Mouse (Mus musculus) adrenal gland, postnatal 36 days (tissue): ENCODE data around the gene Zfp688. TPM values are rescaled to one million over a fixed set of nuclear protein-coding genes. Genes with fewer than 3 reads are reported as not detected.

Source experiments
- total RNA-seq, 2 experiments: library from RNA; stranded (reverse); gene quantifications; 2 replicates each; pipeline ENCODE4 v1.2.3; 2021

Gene Zfp688
- total RNA-seq, 2 experiments from 2014 or later = 12.7 to 12.8 TPM

Other genes starting within 250 kb of the Zfp688 start
- 10 to 100 TPM; 59.3 to 61.0 TPM for gene Cd2bp2, start 226.0 kb downstream of the Zfp688 start, total RNA-seq
- gene Tbc1d10b, start 213.6 kb downstream of the Zfp688 start, total RNA-seq = 10 to 100 TPM; 40.7 to 48.4 TPM
- 1 to 10 TPM; 1.9 to 2.7 TPM for gene Mylpf, start 213.2 kb downstream of the Zfp688 start, total RNA-seq
- gene Zfp553, start 189.0 kb downstream of the Zfp688 start, total RNA-seq = 10 to 100 TPM; 10.1 to 11.9 TPM
- gene Sept1, start 188.9 kb downstream of the Zfp688 start, total RNA-seq = 1 to 10 TPM; 5.6 to 7.9 TPM
- gene Zfp771, start 177.8 kb downstream of the Zfp688 start, total RNA-seq = 10 to 100 TPM; 28.0 to 34.2 TPM
- 10 to 100 TPM; 27.8 to 49.1 TPM for gene Dctpp1, start 161.4 kb downstream of the Zfp688 start, total RNA-seq
- gene Sephs2, start 148.0 kb downstream of the Zfp688 start, total RNA-seq = 100 to 1,000 TPM in 1 of 2 experiments, 10 to 100 TPM in 1; 65.9 to 128 TPM
- 1 to 10 TPM; 1.1 to 1.8 TPM for gene Itgal, start 125.8 kb downstream of the Zfp688 start, total RNA-seq
- 10 to 100 TPM; 25.9 to 26.1 TPM for gene Zfp768, start 76.5 kb downstream of the Zfp688 start, total RNA-seq
- gene Zfp747, start 46.0 kb downstream of the Zfp688 start, total RNA-seq = 10 to 100 TPM; 10.7 to 12.2 TPM
- gene 9130019O22Rik, start 34.9 kb downstream of the Zfp688 start, total RNA-seq = 1 to 10 TPM; 4.7 to 5.2 TPM
- 1 to 10 TPM; 8.7 to 9.9 TPM for gene E430018J23Rik, start 28.4 kb downstream of the Zfp688 start, total RNA-seq
- gene Zfp764, start 15.2 kb downstream of the Zfp688 start, total RNA-seq = 1 to 10 TPM; 6.4 to 7.9 TPM
- gene Zfp689, start 27.1 kb upstream of the Zfp688 start, total RNA-seq = 1 to 10 TPM; 3.8 to 4.4 TPM
- 10 to 100 TPM; 44.3 to 48.3 TPM for gene Prr14, start 37.5 kb upstream of the Zfp688 start, total RNA-seq
- 10 to 100 TPM; 56.5 to 66.7 TPM for gene Fbrs, start 57.1 kb upstream of the Zfp688 start, total RNA-seq
- 10 to 100 TPM; 83.6 to 95.9 TPM for gene Srcap, start 89.9 kb upstream of the Zfp688 start, total RNA-seq
- gene Gm42715, start 97.5 kb upstream of the Zfp688 start, total RNA-seq = 10 to 100 TPM; 19.6 to 20.2 TPM
- gene Tmem265, start 139.3 kb upstream of the Zfp688 start, total RNA-seq = not detected
- gene Phkg2, start 151.3 kb upstream of the Zfp688 start, total RNA-seq = 10 to 100 TPM; 35.4 to 43.1 TPM
- gene Ccdc189, start 166.5 kb upstream of the Zfp688 start, total RNA-seq = 1 to 10 TPM; 7.0 to 7.8 TPM
- 10 to 100 TPM; 55.8 to 60.8 TPM for gene Rnf40, start 166.7 kb upstream of the Zfp688 start, total RNA-seq
- gene Zfp629, start 193.7 kb upstream of the Zfp688 start, total RNA-seq = 10 to 100 TPM; 19.7 to 20.6 TPM